Mouse (Mus musculus): ENCODE measurements around the gene Chrna1. TPM values are rescaled to one million over a fixed set of nuclear protein-coding genes. Genes with fewer than 3 reads are reported as not detected.
A peak's percentile ranks its signal among the peaks of the same experiment; 100 is the strongest.

Gene Chrna1
- polyA plus RNA-seq, 1 experiment = 0.13 TPM

GRCm38 (mm10) chr2:73609067-73609723 lies 29.1 kb upstream of the Chrna1 start:
- no peak for TF ChIP-seq CTCF (IDR thresholded peaks at IDR 0.05; ENCODE audit: extremely low read depth, insufficient read depth, low read length)
- TF ChIP-seq POLR2A (IDR thresholded peaks at IDR 0.05; ENCODE audit: extremely low read depth, insufficient read depth, low read length) = no peak
- peaks cover 14% of the 10 kb centered on the region for H3K4me1 ChIP-seq (ENCODE audit: control insufficient read depth, insufficient read depth, low read length)
- no peak overlapping the region for H3K27ac ChIP-seq (ENCODE audit: insufficient read depth, low read length)

GRCm38 (mm10) chr2:73608391-73608790 lies 28.3 kb upstream of the Chrna1 start:
- Histone ChIP-seq H3K4me3 (ENCODE audit: insufficient read depth, low read length) (no peak overlapping the region), H3K4me1 (ENCODE audit: control insufficient read depth, insufficient read depth, low read length) (peaks cover 10% of the 10 kb centered on the region), H3K27ac (ENCODE audit: insufficient read depth, low read length) (no peak overlapping the region)
- TF ChIP-seq POLR2A (IDR thresholded peaks at IDR 0.05; ENCODE audit: extremely low read depth, insufficient read depth, low read length) (0 out of 2 replicates have a peak, but pooled peaks have one; percentile 5), CTCF (IDR thresholded peaks at IDR 0.05; ENCODE audit: extremely low read depth, insufficient read depth, low read length) (no peak)

More at GRCm38 (mm10) chr2:73609067-73609723, 29.1 kb upstream of the Chrna1 start:
- H3K4me3 ChIP-seq (ENCODE audit: insufficient read depth, low read length) = no peak overlapping the region

DNA sequence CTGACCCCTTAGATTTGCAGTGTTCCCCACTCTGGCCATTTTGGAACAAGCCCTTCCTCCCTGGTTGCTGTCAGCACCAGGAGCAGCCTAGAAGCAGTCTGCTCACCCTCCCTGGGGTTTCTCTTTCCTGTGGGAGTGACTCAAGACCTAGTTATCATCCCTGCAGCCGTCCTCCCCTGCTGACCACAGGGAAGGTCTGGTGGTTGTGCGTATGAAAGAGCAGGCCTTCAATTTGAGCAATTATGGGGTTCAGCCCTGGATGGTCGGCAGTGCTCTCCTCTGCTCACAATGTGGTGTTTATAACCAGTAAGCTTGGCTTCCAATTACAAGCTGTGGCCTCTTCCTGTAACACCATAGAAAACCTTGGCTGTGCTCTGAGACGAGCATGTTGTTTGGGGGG lies 27.5 kb upstream of the Chrna1 start:
- Histone ChIP-seq H3K27ac (ENCODE audit: insufficient read depth, low read length) (peak overlapping the region; percentile 20), H3K4me3 (ENCODE audit: insufficient read depth, low read length) (no peak overlapping the region), H3K4me1 (ENCODE audit: control insufficient read depth, insufficient read depth, low read length) (peaks cover 11% of the 10 kb centered on the region)
- TF ChIP-seq CTCF (IDR thresholded peaks at IDR 0.05; ENCODE audit: extremely low read depth, insufficient read depth, low read length) (no peak), POLR2A (IDR thresholded peaks at IDR 0.05; ENCODE audit: extremely low read depth, insufficient read depth, low read length) (no peak)

DNA sequence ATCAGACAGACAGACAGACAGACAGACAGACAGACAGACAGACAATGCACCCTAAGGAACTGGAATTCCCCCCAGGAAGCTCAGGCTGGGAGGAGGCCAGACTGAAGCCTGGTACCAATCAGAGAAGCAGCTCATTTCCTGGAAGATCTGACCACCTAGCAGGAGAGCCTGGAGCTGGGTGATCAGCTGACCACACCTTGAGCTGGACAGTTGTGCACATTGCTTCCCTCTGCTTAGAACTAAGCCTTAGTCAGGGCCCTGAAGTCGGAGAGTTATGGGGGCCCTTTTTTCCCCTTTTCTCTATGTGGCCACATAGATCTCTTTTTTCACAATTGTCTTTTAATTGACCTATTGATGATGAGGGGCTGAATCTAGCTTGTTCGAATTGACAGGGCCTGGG lies 27.0 kb upstream of the Chrna1 start:
- TF ChIP-seq POLR2A (IDR thresholded peaks at IDR 0.05; ENCODE audit: extremely low read depth, insufficient read depth, low read length) (no peak), CTCF (IDR thresholded peaks at IDR 0.05; ENCODE audit: extremely low read depth, insufficient read depth, low read length) (no peak)
- peak overlapping the region; percentile 48 for H3K27ac ChIP-seq (ENCODE audit: insufficient read depth, low read length)
- H3K4me3 ChIP-seq (ENCODE audit: insufficient read depth, low read length) = no peak overlapping the region
- peaks cover 10% of the 10 kb centered on the region for H3K4me1 ChIP-seq (ENCODE audit: control insufficient read depth, insufficient read depth, low read length)

GRCm38 (mm10) chr2:73606616-73607015 lies 26.5 kb upstream of the Chrna1 start:
- Histone ChIP-seq H3K4me3 (ENCODE audit: insufficient read depth, low read length) (no peak overlapping the region), H3K27ac (ENCODE audit: insufficient read depth, low read length) (peak overlapping the region; percentile 48), H3K4me1 (ENCODE audit: control insufficient read depth, insufficient read depth, low read length) (peaks cover 12% of the 10 kb centered on the region)
- TF ChIP-seq POLR2A (IDR thresholded peaks at IDR 0.05; ENCODE audit: extremely low read depth, insufficient read depth, low read length) (no peak), CTCF (IDR thresholded peaks at IDR 0.05; ENCODE audit: extremely low read depth, insufficient read depth, low read length) (no peak)

DNA sequence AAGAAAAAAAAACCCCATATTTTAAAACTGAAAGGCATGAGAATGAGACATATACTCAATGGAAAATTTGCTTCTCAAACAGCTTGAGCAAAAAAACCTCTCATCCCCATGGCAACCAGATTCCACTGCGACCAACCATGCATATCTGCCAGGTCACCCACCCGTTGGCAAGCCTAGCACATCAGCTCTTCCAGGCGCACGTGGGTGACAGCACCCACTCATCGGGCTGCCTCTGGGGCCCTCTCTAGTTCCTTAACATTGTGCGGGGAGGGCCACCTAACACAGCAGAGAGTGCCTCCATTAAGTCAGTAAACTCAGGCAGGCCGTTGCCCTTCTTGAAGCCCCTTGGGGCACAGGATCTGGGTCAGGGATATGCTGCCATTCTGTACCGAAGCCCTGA lies 24.9 kb upstream of the Chrna1 start:
- TF ChIP-seq CTCF (IDR thresholded peaks at IDR 0.05; ENCODE audit: extremely low read depth, insufficient read depth, low read length) = no peak
- TF ChIP-seq POLR2A (IDR thresholded peaks at IDR 0.05; ENCODE audit: extremely low read depth, insufficient read depth, low read length) = 0 out of 2 replicates have a peak, but pooled peaks have one; percentile 27
- H3K27ac ChIP-seq (ENCODE audit: insufficient read depth, low read length) = peak overlapping the region; percentile 48

DNA sequence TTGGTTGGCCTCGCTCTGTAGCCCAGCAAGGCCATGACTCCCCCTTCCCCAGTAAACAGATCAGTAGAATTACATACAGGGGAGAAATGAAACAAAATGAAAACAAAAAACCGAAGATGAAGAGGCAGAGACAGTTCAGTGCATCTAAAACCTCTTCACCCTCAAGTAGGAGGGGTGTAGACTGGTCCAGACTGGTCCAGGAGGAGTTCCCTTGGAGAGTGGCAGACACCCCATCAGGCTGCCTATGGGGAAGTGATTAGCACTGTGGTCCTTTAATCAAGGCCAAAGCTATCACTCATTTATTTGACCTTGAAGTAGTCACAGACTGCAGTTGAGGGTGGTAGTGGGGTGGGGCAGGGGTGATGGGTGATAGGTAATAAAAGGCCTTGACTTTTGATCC lies 24.4 kb upstream of the Chrna1 start:
- H3K4me3 ChIP-seq (ENCODE audit: insufficient read depth, low read length) = no peak overlapping the region
- peaks cover 12% of the 10 kb centered on the region for H3K4me1 ChIP-seq (ENCODE audit: control insufficient read depth, insufficient read depth, low read length)
- H3K27ac ChIP-seq (ENCODE audit: insufficient read depth, low read length) = peak overlapping the region; percentile 97
- no peak for TF ChIP-seq CTCF (IDR thresholded peaks at IDR 0.05; ENCODE audit: extremely low read depth, insufficient read depth, low read length)
- TF ChIP-seq POLR2A (IDR thresholded peaks at IDR 0.05; ENCODE audit: extremely low read depth, insufficient read depth, low read length) = no peak

More for the DNA sequence above, 24.9 kb upstream of the Chrna1 start:
- Histone ChIP-seq H3K4me3 (ENCODE audit: insufficient read depth, low read length) (no peak overlapping the region), H3K4me1 (ENCODE audit: control insufficient read depth, insufficient read depth, low read length) (peaks cover 12% of the 10 kb centered on the region)

DNA sequence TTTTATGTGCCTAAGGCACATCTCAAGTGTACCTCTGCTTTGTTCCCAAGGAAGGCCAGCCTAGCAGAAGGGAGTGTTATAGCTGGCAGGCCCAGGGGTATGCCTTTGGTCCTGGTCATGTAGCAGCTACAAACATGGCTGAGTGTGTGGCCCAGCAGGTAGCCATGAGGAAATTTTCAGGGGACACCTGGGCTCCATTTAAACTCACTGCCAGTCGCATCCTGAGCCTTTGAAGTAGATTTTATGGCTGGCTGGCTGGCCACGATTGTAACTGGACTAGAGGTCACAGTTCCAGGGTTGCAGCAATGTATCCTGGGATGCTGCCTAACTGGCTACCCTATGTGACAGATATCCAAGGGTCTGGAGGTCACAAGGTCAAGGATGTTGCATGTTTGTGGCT lies 20.5 kb upstream of the Chrna1 start:
- Histone ChIP-seq H3K4me3 (ENCODE audit: insufficient read depth, low read length) (no peak overlapping the region), H3K4me1 (ENCODE audit: control insufficient read depth, insufficient read depth, low read length) (peaks cover 15% of the 10 kb centered on the region), H3K27ac (ENCODE audit: insufficient read depth, low read length) (no peak overlapping the region)
- TF ChIP-seq POLR2A (IDR thresholded peaks at IDR 0.05; ENCODE audit: extremely low read depth, insufficient read depth, low read length) = no peak
- TF ChIP-seq CTCF (IDR thresholded peaks at IDR 0.05; ENCODE audit: extremely low read depth, insufficient read depth, low read length) = no peak

GRCm38 (mm10) chr2:73597772-73598171 lies 17.6 kb upstream of the Chrna1 start:
- no peak for TF ChIP-seq CTCF (IDR thresholded peaks at IDR 0.05; ENCODE audit: extremely low read depth, insufficient read depth, low read length)
- no peak for TF ChIP-seq POLR2A (IDR thresholded peaks at IDR 0.05; ENCODE audit: extremely low read depth, insufficient read depth, low read length)
- H3K27ac ChIP-seq (ENCODE audit: insufficient read depth, low read length) = peak overlapping the region; percentile 89
- H3K4me3 ChIP-seq (ENCODE audit: insufficient read depth, low read length) = no peak overlapping the region
- peaks cover 14% of the 10 kb centered on the region for H3K4me1 ChIP-seq (ENCODE audit: control insufficient read depth, insufficient read depth, low read length)

DNA sequence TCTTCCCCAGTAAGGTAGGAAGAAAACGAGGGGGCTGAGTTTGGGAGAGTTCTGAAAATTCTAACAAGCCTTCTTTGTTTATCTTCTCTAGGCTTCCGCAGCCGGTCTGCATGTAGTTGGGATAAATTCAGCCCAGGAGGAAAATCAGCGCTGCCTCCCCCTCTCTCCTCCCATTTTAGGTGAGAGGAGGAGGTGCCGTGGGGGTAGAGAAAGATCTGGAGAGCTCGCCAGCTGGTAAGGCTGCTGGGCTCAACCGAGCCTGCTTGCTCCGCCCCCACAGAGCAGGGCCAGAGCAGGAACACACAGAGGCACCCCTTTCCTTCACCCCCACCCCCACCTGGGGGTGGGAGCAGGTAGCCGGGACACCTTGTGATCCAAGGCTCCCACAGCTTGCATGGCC lies 16.6 kb upstream of the Chrna1 start:
- Histone ChIP-seq H3K4me1 (ENCODE audit: control insufficient read depth, insufficient read depth, low read length) (peaks cover 15% of the 10 kb centered on the region), H3K27ac (ENCODE audit: insufficient read depth, low read length) (peak overlapping the region; percentile 97), H3K4me3 (ENCODE audit: insufficient read depth, low read length) (no peak overlapping the region)
- no peak for TF ChIP-seq POLR2A (IDR thresholded peaks at IDR 0.05; ENCODE audit: extremely low read depth, insufficient read depth, low read length)
- no peak for TF ChIP-seq CTCF (IDR thresholded peaks at IDR 0.05; ENCODE audit: extremely low read depth, insufficient read depth, low read length)

All from cortical plate, adult 2 months (tissue).